Mouse (Mus musculus): ENCODE measurements at regions not wholly inside any gene's neighbourhood (a gene's known extent, or its start where the extent isn't known, plus 50 kb on each side); places are given as distances from the start of the nearest gene placed in this dataset.
A peak's percentile ranks its signal among the peaks of the same experiment; 100 is the strongest.

- H3K27ac ChIP-seq (replicated peaks), result no peak overlapping the region
- no peaks in the 10 kb centered on the region for H3K9me3 ChIP-seq
- ATAC-seq (replicated peaks), result no peak
- H3K4me1 ChIP-seq, result 0 out of 2 replicates have a peak, but pooled peaks cover 8% of the 10 kb centered on the region
- H3K36me3 ChIP-seq, result no peaks in the 10 kb centered on the region
- WGBS, result 80% methylated on average over 9 of the region's 9 CpGs
- H3K4me3 ChIP-seq, result no peak overlapping the region
- no peak overlapping the region for H3K4me2 ChIP-seq (replicated peaks)
- H3K27me3 ChIP-seq, result no peaks in the 10 kb centered on the region
- H3K9ac ChIP-seq (replicated peaks), result no peak overlapping the region
Measured at GRCm38 (mm10) chr14:114876427-114876826, 215.6 kb upstream of the Gpc5 start.

GRCm38 (mm10) chr14:114877477-114877876 lies 214.5 kb upstream of the Gpc5 start:
- H3K4me3 ChIP-seq, result no peak overlapping the region
- WGBS, result 38% methylated on average over 5 of the region's 5 CpGs
- H3K9ac ChIP-seq (replicated peaks), result no peak overlapping the region
- H3K4me2 ChIP-seq (replicated peaks), result no peak overlapping the region
- no peaks in the 10 kb centered on the region for H3K27me3 ChIP-seq
- no peaks in the 10 kb centered on the region for H3K9me3 ChIP-seq
- H3K36me3 ChIP-seq, result no peaks in the 10 kb centered on the region
- ATAC-seq (replicated peaks), result no peak
- no peak overlapping the region for H3K27ac ChIP-seq (replicated peaks)
- 0 out of 2 replicates have a peak, but pooled peaks cover 8% of the 10 kb centered on the region for H3K4me1 ChIP-seq

- Histone ChIP-seq H3K27ac (replicated peaks) (no peak overlapping the region), H3K36me3 (no peaks in the 10 kb centered on the region), H3K4me1 (0 out of 2 replicates have a peak, but pooled peaks cover 8% of the 10 kb centered on the region), H3K9ac (replicated peaks) (no peak overlapping the region), H3K4me2 (replicated peaks) (no peak overlapping the region), H3K27me3 (no peaks in the 10 kb centered on the region), H3K9me3 (no peaks in the 10 kb centered on the region), H3K4me3 (no peak overlapping the region)
- WGBS, result 51% methylated on average over 4 of the region's 4 CpGs
- peak; percentile 88 for ATAC-seq (replicated peaks)
Measured at GRCm38 (mm10) chr14:114880291-114880690, 211.7 kb upstream of the Gpc5 start.

GRCm38 (mm10) chr14:114904109-114904508 lies 187.9 kb upstream of the Gpc5 start:
- WGBS, result 76% methylated on average over 2 of the region's 2 CpGs
- no peaks in the 10 kb centered on the region for H3K27me3 ChIP-seq
- no peaks in the 10 kb centered on the region for H3K4me1 ChIP-seq
- H3K27ac ChIP-seq (replicated peaks), result no peak overlapping the region
- no peak overlapping the region for H3K9ac ChIP-seq (replicated peaks)
- H3K36me3 ChIP-seq, result no peaks in the 10 kb centered on the region
- H3K4me3 ChIP-seq, result no peak overlapping the region
- 0 out of 2 replicates have a peak, but pooled peaks have one; percentile 32 for ATAC-seq (replicated peaks)
- H3K4me2 ChIP-seq (replicated peaks), result no peak overlapping the region
- H3K9me3 ChIP-seq, result no peaks in the 10 kb centered on the region

- Histone ChIP-seq H3K4me3 (no peak overlapping the region), H3K4me1 (no peaks in the 10 kb centered on the region), H3K36me3 (no peaks in the 10 kb centered on the region), H3K27ac (replicated peaks) (no peak overlapping the region), H3K9ac (replicated peaks) (no peak overlapping the region), H3K9me3 (no peaks in the 10 kb centered on the region), H3K4me2 (replicated peaks) (no peak overlapping the region), H3K27me3 (no peaks in the 10 kb centered on the region)
- WGBS, result 72% methylated on average over 7 of the region's 7 CpGs
- no peak for ATAC-seq (replicated peaks)
Measured at GRCm38 (mm10) chr14:114912271-114912670, 179.7 kb upstream of the Gpc5 start.

GRCm38 (mm10) chr14:114913238-114913637 lies 178.8 kb upstream of the Gpc5 start:
- H3K27me3 ChIP-seq, result no peaks in the 10 kb centered on the region
- H3K4me2 ChIP-seq (replicated peaks), result no peak overlapping the region
- 51% methylated on average over 5 of the region's 5 CpGs for WGBS
- peak; percentile 76 for ATAC-seq (replicated peaks)
- no peaks in the 10 kb centered on the region for H3K36me3 ChIP-seq
- no peak overlapping the region for H3K27ac ChIP-seq (replicated peaks)
- H3K9me3 ChIP-seq, result no peaks in the 10 kb centered on the region
- H3K4me1 ChIP-seq, result no peaks in the 10 kb centered on the region
- H3K4me3 ChIP-seq, result no peak overlapping the region
- H3K9ac ChIP-seq (replicated peaks), result no peak overlapping the region

- 0 out of 2 replicates have a peak, but pooled peaks cover 3% of the 10 kb centered on the region for H3K4me1 ChIP-seq
- no peak for ATAC-seq (replicated peaks)
Measured at GRCm38 (mm10) chr14:114945744-114946143, 146.3 kb upstream of the Gpc5 start.

GRCm38 (mm10) chr14:114946321-114946720 lies 145.7 kb upstream of the Gpc5 start:
- H3K4me2 ChIP-seq (replicated peaks), result no peak overlapping the region
- no peaks in the 10 kb centered on the region for H3K9me3 ChIP-seq
- no peaks in the 10 kb centered on the region for H3K27me3 ChIP-seq
- H3K27ac ChIP-seq (replicated peaks), result no peak overlapping the region
- no peak overlapping the region for H3K4me3 ChIP-seq
- no peak for ATAC-seq (replicated peaks)
- 77% methylated on average over 7 of the region's 7 CpGs for WGBS
- no peaks in the 10 kb centered on the region for H3K36me3 ChIP-seq
- H3K9ac ChIP-seq (replicated peaks), result no peak overlapping the region
- H3K4me1 ChIP-seq, result 0 out of 2 replicates have a peak, but pooled peaks cover 3% of the 10 kb centered on the region

More at GRCm38 (mm10) chr14:114945744-114946143, 146.3 kb upstream of the Gpc5 start:
- 85% methylated on average over 6 of the region's 6 CpGs for WGBS
- Histone ChIP-seq H3K9me3 (no peaks in the 10 kb centered on the region), H3K4me2 (replicated peaks) (no peak overlapping the region), H3K36me3 (no peaks in the 10 kb centered on the region), H3K9ac (replicated peaks) (no peak overlapping the region), H3K4me3 (no peak overlapping the region), H3K27ac (replicated peaks) (no peak overlapping the region), H3K27me3 (no peaks in the 10 kb centered on the region)

- H3K9me3 ChIP-seq, result no peaks in the 10 kb centered on the region
- peak overlapping the region; percentile 31 for H3K4me2 ChIP-seq (replicated peaks)
- H3K9ac ChIP-seq (replicated peaks), result no peak overlapping the region
- no peaks in the 10 kb centered on the region for H3K27me3 ChIP-seq
- WGBS, result 49% methylated on average over 21 of the region's 21 CpGs
- no peak for ATAC-seq (replicated peaks)
- H3K27ac ChIP-seq (replicated peaks), result 0 out of 2 replicates have a peak overlapping the region, but pooled peaks have one; percentile 34
- H3K4me3 ChIP-seq, result peak overlapping the region; percentile 17
- H3K4me1 ChIP-seq, result 0 out of 2 replicates have a peak, but pooled peaks cover 3% of the 10 kb centered on the region
- H3K36me3 ChIP-seq, result no peaks in the 10 kb centered on the region
Measured at GRCm38 (mm10) chr14:114948341-114949155, 143.5 kb upstream of the Gpc5 start.

GRCm38 (mm10) chr14:114949156-114949496 lies 142.9 kb upstream of the Gpc5 start:
- 62% methylated on average over 5 of the region's 5 CpGs for WGBS
- H3K9ac ChIP-seq (replicated peaks), result no peak overlapping the region
- H3K27me3 ChIP-seq, result no peaks in the 10 kb centered on the region
- 0 out of 2 replicates have a peak overlapping the region, but pooled peaks have one; percentile 34 for H3K27ac ChIP-seq (replicated peaks)
- H3K4me1 ChIP-seq, result 0 out of 2 replicates have a peak, but pooled peaks cover 3% of the 10 kb centered on the region
- H3K4me2 ChIP-seq (replicated peaks), result peak overlapping the region; percentile 31; the same call in 1 of the 2 replicates
- no peaks in the 10 kb centered on the region for H3K9me3 ChIP-seq
- no peak for ATAC-seq (replicated peaks)
- no peaks in the 10 kb centered on the region for H3K36me3 ChIP-seq
- H3K4me3 ChIP-seq, result no peak overlapping the region

GRCm38 (mm10) chr14:114952280-114952679 lies 139.7 kb upstream of the Gpc5 start:
- ATAC-seq (replicated peaks), result no peak
- Histone ChIP-seq H3K4me1 (0 out of 2 replicates have a peak, but pooled peaks cover 3% of the 10 kb centered on the region), H3K4me2 (replicated peaks) (no peak overlapping the region), H3K27me3 (no peaks in the 10 kb centered on the region), H3K36me3 (no peaks in the 10 kb centered on the region), H3K4me3 (no peak overlapping the region), H3K27ac (replicated peaks) (no peak overlapping the region), H3K9me3 (no peaks in the 10 kb centered on the region), H3K9ac (replicated peaks) (no peak overlapping the region)
- 11% methylated on average over 5 of the region's 5 CpGs for WGBS

GRCm38 (mm10) chr14:114953070-114953665 lies 138.8 kb upstream of the Gpc5 start:
- H3K4me2 ChIP-seq (replicated peaks), result no peak overlapping the region
- no peak overlapping the region for H3K27ac ChIP-seq (replicated peaks)
- no peak overlapping the region for H3K4me3 ChIP-seq
- no peak overlapping the region for H3K9ac ChIP-seq (replicated peaks)
- WGBS, result 60% methylated on average over 4 of the region's 4 CpGs
- H3K27me3 ChIP-seq, result no peaks in the 10 kb centered on the region
- 0 out of 2 replicates have a peak, but pooled peaks cover 3% of the 10 kb centered on the region for H3K4me1 ChIP-seq
- H3K36me3 ChIP-seq, result no peaks in the 10 kb centered on the region
- H3K9me3 ChIP-seq, result no peaks in the 10 kb centered on the region
- no peak for ATAC-seq (replicated peaks)
